Mouse (Mus musculus) liver, postnatal 0 days (tissue): Measurements from ENCODE around the gene Ptcd2.

Experiments
- CTCF ChIP-seq: sonication (generic); IDR thresholded peaks from 2 replicates; pipeline ENCODE4 v1.5.1; 2016; ENCODE audit warnings: antibody characterized with exemption, low read depth
- EP300 ChIP-seq: IDR thresholded peaks from 2 replicates; pipeline ENCODE4 v1.6.1; 2016; ENCODE audit warnings: antibody characterized with exemption, low read depth, mild to moderate bottlenecking

- no peak for TF ChIP-seq CTCF
- TF ChIP-seq EP300 = no peak
These were observed 57.3 kb downstream of the Ptcd2 start for GRCm38 (mm10) chr13:99287207-99287606.
